Mouse (Mus musculus): ENCODE measurements around the gene D7Ertd443e. TPM values are rescaled to one million over a fixed set of nuclear protein-coding genes. Genes with fewer than 3 reads are reported as not detected.

D7Ertd443e gene
- total and polyA plus RNA-seq, 2 experiments from 2014 or later: 0.30 to 0.57 TPM

DNA sequence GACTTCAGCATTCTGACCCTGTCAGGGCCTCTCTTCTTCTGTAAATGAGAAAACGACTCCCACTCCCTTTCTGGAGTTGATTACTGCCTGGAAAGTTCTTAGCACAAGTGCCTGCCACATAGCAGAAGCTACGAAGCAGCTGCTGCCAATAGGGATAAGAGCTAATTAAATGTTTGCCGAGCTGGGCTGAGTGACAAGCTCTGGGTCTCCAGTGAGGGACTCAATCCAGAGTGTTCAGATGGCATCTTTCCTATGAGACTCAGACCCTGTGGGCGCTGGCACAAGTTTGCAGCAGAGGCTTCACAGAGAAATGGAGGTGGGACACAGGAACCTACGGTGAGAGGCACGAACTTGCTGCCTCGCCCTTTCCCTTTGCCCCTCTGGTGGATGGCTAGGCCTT is 8.7 kb downstream of the D7Ertd443e start:
- ATAC-seq (ENCODE audit: insufficient read depth, low read depth): no peak
- 53% methylated on average over 7 of the region's 7 CpGs for WGBS
- Histone ChIP-seq H3K9me3 (replicated peaks; ENCODE audit: control insufficient read depth, low read length) (no peaks in the 10 kb centered on the region), H3K4me3 (ENCODE audit: low read depth, low read length) (no peak overlapping the region), H3K27ac (ENCODE audit: low read depth) (no peak overlapping the region), H3K4me1 (ENCODE audit: control insufficient read depth, insufficient read depth) (peaks cover 7% of the 10 kb centered on the region), H3K27me3 (ENCODE audit: control insufficient read depth, insufficient read depth, low read length) (no peaks in the 10 kb centered on the region), H3K4me2 (ENCODE audit: low read depth, low read length) (no peak overlapping the region), H3K36me3 (replicated peaks; ENCODE audit: control insufficient read depth, insufficient read depth, low read length) (no peaks in the 10 kb centered on the region), H3K9ac (replicated peaks; ENCODE audit: low read depth, low read length) (no peak overlapping the region)
- TF ChIP-seq EP300 (IDR thresholded peaks at IDR 0.05; ENCODE audit: low read depth): no peak
- no peak for TF ChIP-seq CTCF (IDR thresholded peaks at IDR 0.05; ENCODE audit: low read depth)
- DNase-seq (ENCODE audit: low spot score): no peak

DNA sequence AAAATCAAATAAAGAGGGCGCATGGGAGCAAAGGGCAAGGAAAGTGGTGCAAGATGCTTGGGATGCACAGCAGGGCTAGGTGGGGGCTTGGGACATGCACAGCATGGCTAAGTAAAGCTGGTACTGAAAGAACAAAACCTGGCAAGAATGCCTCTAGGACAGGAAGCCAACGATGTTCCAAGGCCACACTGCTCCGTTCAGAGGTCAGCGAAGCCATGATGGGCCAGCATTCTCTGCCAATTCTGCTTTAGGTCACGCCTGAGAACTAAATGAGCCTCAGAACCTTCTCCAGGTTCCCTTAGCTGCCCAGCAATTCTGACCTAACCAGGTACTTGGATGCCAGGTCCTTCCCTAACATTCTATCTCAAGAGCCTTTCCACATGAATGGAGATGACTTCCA is 13.2 kb downstream of the D7Ertd443e start:
- no peak overlapping the region for H3K4me3 ChIP-seq (ENCODE audit: low read depth, low read length)
- H3K36me3 ChIP-seq (replicated peaks; ENCODE audit: control insufficient read depth, insufficient read depth, low read length): no peaks in the 10 kb centered on the region
- H3K9me3 ChIP-seq (replicated peaks; ENCODE audit: control insufficient read depth, low read length): no peaks in the 10 kb centered on the region
- no peak overlapping the region for H3K27ac ChIP-seq (ENCODE audit: low read depth)
- TF ChIP-seq CTCF (IDR thresholded peaks at IDR 0.05; ENCODE audit: low read depth) (no peak), EP300 (IDR thresholded peaks at IDR 0.05; ENCODE audit: low read depth) (no peak)
- H3K9ac ChIP-seq (replicated peaks; ENCODE audit: low read depth, low read length): no peak overlapping the region
- H3K4me2 ChIP-seq (ENCODE audit: low read depth, low read length): no peak overlapping the region
- no peaks in the 10 kb centered on the region; the same call in 1 of the 2 replicates for H3K4me1 ChIP-seq (ENCODE audit: control insufficient read depth, insufficient read depth)
- ATAC-seq (ENCODE audit: insufficient read depth, low read depth) (no peak), DNase-seq (ENCODE audit: low spot score) (no peak)
- no peaks in the 10 kb centered on the region for H3K27me3 ChIP-seq (ENCODE audit: control insufficient read depth, insufficient read depth, low read length)
- WGBS: 55% methylated on average over 5 of the region's 5 CpGs

DNA sequence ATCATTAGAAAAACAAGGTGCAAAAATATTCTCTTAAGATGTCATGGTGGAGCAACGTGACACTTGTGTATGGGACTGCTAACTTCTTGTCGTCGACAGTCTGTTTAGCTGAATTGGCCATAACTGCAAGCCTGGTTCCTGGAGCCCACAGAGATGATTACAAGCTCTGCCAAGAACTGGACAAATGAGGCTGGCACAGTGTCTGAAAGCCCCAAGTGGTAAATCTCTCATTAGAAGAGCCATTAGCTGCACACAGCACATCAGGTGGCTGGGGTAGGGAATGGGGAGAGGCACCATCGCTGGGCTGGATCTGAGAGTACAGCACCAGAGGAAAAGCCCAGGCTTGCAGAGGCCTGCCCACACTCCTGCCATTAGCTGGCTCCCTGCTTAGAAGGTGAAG is 16.2 kb downstream of the D7Ertd443e start:
- H3K9me3 ChIP-seq (replicated peaks; ENCODE audit: control insufficient read depth, low read length): no peaks in the 10 kb centered on the region
- H3K36me3 ChIP-seq (replicated peaks; ENCODE audit: control insufficient read depth, insufficient read depth, low read length): no peaks in the 10 kb centered on the region
- no peak overlapping the region for H3K4me2 ChIP-seq (ENCODE audit: low read depth, low read length)
- H3K27me3 ChIP-seq (ENCODE audit: control insufficient read depth, insufficient read depth, low read length): no peaks in the 10 kb centered on the region
- ATAC-seq (ENCODE audit: insufficient read depth, low read depth) (no peak), DNase-seq (ENCODE audit: low spot score) (no peak)
- 79% methylated on average over 4 of the region's 4 CpGs for WGBS
- no peak overlapping the region for H3K4me3 ChIP-seq (ENCODE audit: low read depth, low read length)
- no peak overlapping the region for H3K27ac ChIP-seq (ENCODE audit: low read depth)
- H3K4me1 ChIP-seq (ENCODE audit: control insufficient read depth, insufficient read depth): no peaks in the 10 kb centered on the region
- no peak for TF ChIP-seq CTCF (IDR thresholded peaks at IDR 0.05; ENCODE audit: low read depth)
- no peak for TF ChIP-seq EP300 (IDR thresholded peaks at IDR 0.05; ENCODE audit: low read depth)
- H3K9ac ChIP-seq (replicated peaks; ENCODE audit: low read depth, low read length): no peak overlapping the region

GRCm38 (mm10) chr7:134362257-134362870 is 23.1 kb downstream of the D7Ertd443e start:
- no peak overlapping the region for H3K9ac ChIP-seq (replicated peaks; ENCODE audit: low read depth, low read length)
- ATAC-seq (ENCODE audit: insufficient read depth, low read depth) (no peak), DNase-seq (ENCODE audit: low spot score) (no peak)
- H3K27me3 ChIP-seq (ENCODE audit: control insufficient read depth, insufficient read depth, low read length): no peaks in the 10 kb centered on the region
- H3K36me3 ChIP-seq (replicated peaks; ENCODE audit: control insufficient read depth, insufficient read depth, low read length): no peaks in the 10 kb centered on the region
- H3K9me3 ChIP-seq (replicated peaks; ENCODE audit: control insufficient read depth, low read length): no peaks in the 10 kb centered on the region
- no peaks in the 10 kb centered on the region for H3K4me1 ChIP-seq (ENCODE audit: control insufficient read depth, insufficient read depth)
- no peak overlapping the region for H3K4me2 ChIP-seq (ENCODE audit: low read depth, low read length)
- no peak for TF ChIP-seq EP300 (IDR thresholded peaks at IDR 0.05; ENCODE audit: low read depth)
- TF ChIP-seq CTCF (IDR thresholded peaks at IDR 0.05; ENCODE audit: low read depth): no peak
- no peak overlapping the region for H3K27ac ChIP-seq (ENCODE audit: low read depth)
- H3K4me3 ChIP-seq (ENCODE audit: low read depth, low read length): no peak overlapping the region
- WGBS: 65% methylated on average over 7 of the region's 7 CpGs

DNA sequence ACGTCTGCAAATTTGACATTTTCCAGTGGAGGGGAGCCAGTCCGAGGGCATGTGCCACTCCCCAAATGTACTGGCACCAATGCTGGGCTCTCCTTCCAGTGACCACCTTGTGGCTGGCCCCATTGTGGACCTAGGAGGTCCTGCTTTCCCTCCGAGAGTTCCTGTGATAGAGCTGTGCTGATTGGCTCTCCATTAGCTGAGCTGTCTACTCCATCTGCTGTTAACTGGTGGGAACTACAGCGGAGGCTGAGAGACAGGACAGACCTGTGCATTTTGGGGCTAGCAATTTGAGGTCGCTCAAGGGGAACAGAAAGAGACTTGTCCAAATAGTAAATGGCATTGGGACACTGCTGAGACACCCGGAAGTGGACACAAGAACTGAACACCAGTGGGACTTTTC is 36.6 kb downstream of the D7Ertd443e start:
- Histone ChIP-seq H3K27ac (ENCODE audit: low read depth) (no peak overlapping the region), H3K9ac (replicated peaks; ENCODE audit: low read depth, low read length) (no peak overlapping the region), H3K4me3 (ENCODE audit: low read depth, low read length) (no peak overlapping the region), H3K4me1 (ENCODE audit: control insufficient read depth, insufficient read depth) (no peaks in the 10 kb centered on the region), H3K27me3 (ENCODE audit: control insufficient read depth, insufficient read depth, low read length) (no peaks in the 10 kb centered on the region), H3K4me2 (ENCODE audit: low read depth, low read length) (no peak overlapping the region), H3K36me3 (replicated peaks; ENCODE audit: control insufficient read depth, insufficient read depth, low read length) (no peaks in the 10 kb centered on the region), H3K9me3 (replicated peaks; ENCODE audit: control insufficient read depth, low read length) (no peaks in the 10 kb centered on the region)
- peak; percentile 63 for DNase-seq (ENCODE audit: low spot score)
- 31% methylated on average over 6 of the region's 6 CpGs for WGBS
- TF ChIP-seq EP300 (IDR thresholded peaks at IDR 0.05; ENCODE audit: low read depth) (no peak), CTCF (IDR thresholded peaks at IDR 0.05; ENCODE audit: low read depth) (peak; percentile 93)
- ATAC-seq (ENCODE audit: insufficient read depth, low read depth): peak; percentile 71; the same call in 1 of the 2 replicates

GRCm38 (mm10) chr7:134342202-134342601 is 43.3 kb downstream of the D7Ertd443e start:
- H3K4me2 ChIP-seq (ENCODE audit: low read depth, low read length): no peak overlapping the region
- H3K9me3 ChIP-seq (replicated peaks; ENCODE audit: control insufficient read depth, low read length): no peaks in the 10 kb centered on the region
- 68% methylated on average over 2 of the region's 2 CpGs for WGBS
- H3K27me3 ChIP-seq (ENCODE audit: control insufficient read depth, insufficient read depth, low read length): no peaks in the 10 kb centered on the region
- no peaks in the 10 kb centered on the region for H3K4me1 ChIP-seq (ENCODE audit: control insufficient read depth, insufficient read depth)
- H3K36me3 ChIP-seq (replicated peaks; ENCODE audit: control insufficient read depth, insufficient read depth, low read length): no peaks in the 10 kb centered on the region
- DNase-seq (ENCODE audit: low spot score) (no peak), ATAC-seq (ENCODE audit: insufficient read depth, low read depth) (no peak)
- H3K4me3 ChIP-seq (ENCODE audit: low read depth, low read length): no peak overlapping the region
- TF ChIP-seq CTCF (IDR thresholded peaks at IDR 0.05; ENCODE audit: low read depth): no peak
- no peak for TF ChIP-seq EP300 (IDR thresholded peaks at IDR 0.05; ENCODE audit: low read depth)
- H3K9ac ChIP-seq (replicated peaks; ENCODE audit: low read depth, low read length): no peak overlapping the region
- no peak overlapping the region for H3K27ac ChIP-seq (ENCODE audit: low read depth)

All from heart, postnatal 0 days (tissue).